Mouse (Mus musculus) embryonic facial prominence, embryonic 13.5 days (tissue): ENCODE results near the gene Cmtm1. TPM values are rescaled to one million over a fixed set of nuclear protein-coding genes. Genes with fewer than 3 reads are reported as not detected.
"Not testable (repeated sequence)": the region's sequence is repeated elsewhere in the genome, so short reads cannot be mapped to it uniquely, and the experiment has no call there.

Experiments used
- ATAC-seq: fragments of 200-750 bp; cut with Nextera tagmentation; 2 replicates; pipeline ENCODE4 v1.8.0; 2017; ENCODE audit warnings: low read depth; ENCODE audit not compliant: insufficient number of reproducible peaks, insufficient read depth, low FRiP score, low TSS enrichment
- H3K27ac ChIP-seq: fragments of 300-500 bp; sonication (generic); 2 replicates; pipeline ENCODE4 v1.5.1; 2015; ENCODE audit warnings: moderate library complexity, mild to moderate bottlenecking, inconsistent platforms
- H3K27me3 ChIP-seq: fragments of 300-500 bp; sonication (generic); 2 replicates; pipeline ENCODE4 v1.6.1; 2015; ENCODE audit warnings: mild to moderate bottlenecking, inconsistent platforms
- H3K36me3 ChIP-seq: fragments of 300-500 bp; sonication (generic); 2 replicates; pipeline ENCODE4 v1.6.1; 2015; ENCODE audit warnings: mild to moderate bottlenecking, inconsistent platforms
- H3K4me1 ChIP-seq: fragments of 300-500 bp; sonication (generic); 2 replicates; pipeline ENCODE4 v1.6.1; 2015; ENCODE audit warnings: inconsistent platforms
- H3K4me2 ChIP-seq: fragments of 300-500 bp; sonication (generic); 2 replicates; pipeline ENCODE4 v1.6.1; 2015; ENCODE audit warnings: moderate library complexity, mild to moderate bottlenecking, inconsistent platforms
- H3K4me3 ChIP-seq: fragments of 300-500 bp; sonication (generic); 2 replicates; pipeline ENCODE4 v1.5.1; 2015; ENCODE audit warnings: mild to moderate bottlenecking, inconsistent platforms
- H3K9ac ChIP-seq: fragments of 300-500 bp; sonication (generic); 2 replicates; pipeline ENCODE4 v1.6.1; 2015; ENCODE audit warnings: mild to moderate bottlenecking, inconsistent platforms
- H3K9me3 ChIP-seq: fragments of 300-500 bp; sonication (generic); 2 replicates; pipeline ENCODE4 v1.6.1; 2016; ENCODE audit warnings: inconsistent platforms
- WGBS: fragments of 180-500 bp; shearing (Covaris S2); methylation state at CpG from one replicate; pipeline ENCODE4 v1.1.7; 2015; ENCODE audit warnings: mixed read lengths; 5-methylcytosine and 5-hydroxymethylcytosine counted together
- polyA plus RNA-seq: library from polyadenylated mRNA; unstranded; fragments of >200 nt; fragmentation: Nextera tagmentation; extraction: Ambion mirVana; gene quantifications from 2 replicates; pipeline ENCODE4 v1.2.1, GENCODE M21; 2015

Cmtm1 gene
- polyA plus RNA-seq, 1 experiment from 2014 or later, result not detected

GRCm38 (mm10) chr8:104312023-104312422 lies 2.1 kb upstream of the Cmtm1 start:
- not testable (repeated sequence) for H3K9me3 ChIP-seq, H3K4me3 ChIP-seq, ATAC-seq, H3K27ac ChIP-seq, H3K27me3 ChIP-seq, H3K9ac ChIP-seq, H3K36me3 ChIP-seq, H3K4me1 ChIP-seq, H3K4me2 ChIP-seq
- 83% methylated on average over 3 of the region's 3 CpGs for WGBS

DNA sequence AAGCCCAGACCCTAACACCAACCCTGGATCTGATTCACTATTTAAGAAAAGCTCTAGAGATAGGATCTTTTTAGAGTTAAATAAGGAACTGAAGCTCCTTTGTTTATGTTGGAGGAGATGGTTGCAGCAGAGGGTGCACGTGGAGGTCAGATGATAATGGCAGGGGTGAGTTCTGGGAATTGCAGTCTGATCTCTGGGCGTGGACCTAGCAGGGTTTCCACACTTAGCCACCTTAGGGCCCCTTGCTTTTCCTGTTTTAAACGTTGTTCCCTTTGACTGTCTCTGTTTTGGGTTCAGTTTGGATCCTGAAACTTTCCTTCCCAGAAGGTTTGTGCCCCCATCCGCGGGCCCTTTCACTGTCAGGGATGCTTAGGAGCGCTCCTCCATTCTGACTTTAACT lies 1.6 kb downstream of the Cmtm1 start:
- H3K27me3 ChIP-seq, H3K4me2 ChIP-seq, H3K4me3 ChIP-seq, ATAC-seq, H3K4me1 ChIP-seq, H3K9me3 ChIP-seq, H3K9ac ChIP-seq, H3K27ac ChIP-seq, H3K36me3 ChIP-seq: not testable (repeated sequence)
- WGBS, result 58% methylated on average over 6 of the region's 6 CpGs

DNA sequence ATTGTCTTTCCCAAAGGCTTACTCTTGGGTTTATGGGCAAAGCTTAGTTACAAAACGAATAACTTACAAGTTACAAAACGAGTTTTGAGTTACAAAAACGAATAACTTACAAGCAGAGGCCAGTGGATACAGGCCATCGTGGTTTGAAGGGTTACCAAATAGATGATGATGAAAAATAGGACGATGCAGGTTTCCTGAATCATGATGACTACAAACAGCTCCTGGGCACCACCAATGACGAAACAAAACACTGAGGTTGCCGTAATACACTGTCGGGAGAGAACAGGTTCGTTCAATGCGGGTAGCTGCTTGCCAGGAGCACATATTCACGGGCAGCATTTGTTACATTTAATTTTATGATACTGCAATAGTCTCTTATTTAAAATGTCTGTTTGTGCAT lies 5.0 kb downstream of the Cmtm1 start:
- Histone ChIP-seq H3K27me3 (no peaks in the 10 kb centered on the region), H3K27ac (no peak overlapping the region), H3K4me2 (no peak overlapping the region), H3K36me3 (no peaks in the 10 kb centered on the region), H3K4me1 (no peaks in the 10 kb centered on the region), H3K4me3 (no peak overlapping the region), H3K9ac (no peak overlapping the region), H3K9me3 (no peaks in the 10 kb centered on the region)
- 86% methylated on average over 11 of the region's 11 CpGs for WGBS
- ATAC-seq, result no peak

DNA sequence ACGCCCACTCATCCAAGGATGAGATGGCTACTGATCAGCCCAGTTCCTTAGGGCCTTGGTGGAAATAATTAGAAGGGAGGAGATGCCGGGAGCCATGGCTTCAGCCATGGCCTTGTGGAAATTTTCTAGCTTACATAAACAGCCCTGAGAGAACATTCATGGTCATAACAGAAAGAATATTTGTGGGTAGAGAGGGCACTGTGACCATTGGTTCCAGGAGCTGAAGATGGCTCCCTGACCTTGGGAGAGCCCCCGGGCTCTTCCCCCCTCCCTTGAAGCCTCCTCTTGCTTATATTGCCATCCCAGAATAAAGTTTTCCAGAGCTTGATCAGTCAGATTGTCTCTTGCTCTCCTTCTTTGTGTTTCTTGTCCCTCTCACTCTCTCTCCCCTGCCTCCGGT lies 7.4 kb downstream of the Cmtm1 start:
- H3K36me3 ChIP-seq, H3K9ac ChIP-seq, H3K27ac ChIP-seq, H3K4me2 ChIP-seq, H3K9me3 ChIP-seq, ATAC-seq, H3K27me3 ChIP-seq, H3K4me3 ChIP-seq, H3K4me1 ChIP-seq: not testable (repeated sequence)
- WGBS, result 83% methylated on average over 4 of the region's 4 CpGs

DNA sequence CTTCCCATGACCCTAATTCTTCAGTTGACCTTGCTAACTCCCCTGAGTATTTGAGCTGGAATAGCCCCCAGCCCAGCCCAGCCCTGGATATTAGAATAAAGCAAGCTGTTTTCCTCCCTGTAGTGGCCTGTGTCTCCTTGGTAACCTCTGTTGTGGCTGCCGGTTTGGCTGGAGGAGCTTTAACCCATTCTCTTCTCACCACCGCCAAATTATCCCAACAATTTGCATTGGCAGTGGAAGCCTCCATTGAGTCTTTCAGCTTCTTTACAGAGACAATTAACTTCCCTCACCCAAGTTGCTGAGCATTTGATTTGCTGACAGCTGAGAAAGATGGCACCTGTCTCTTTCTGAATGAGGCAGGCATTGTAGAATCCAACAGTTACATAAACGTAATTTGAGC lies 8.4 kb downstream of the Cmtm1 start:
- not testable (repeated sequence) for H3K36me3 ChIP-seq, H3K9me3 ChIP-seq, ATAC-seq, H3K27ac ChIP-seq, H3K4me1 ChIP-seq, H3K27me3 ChIP-seq, H3K4me3 ChIP-seq, H3K4me2 ChIP-seq, H3K9ac ChIP-seq
- 16% methylated on average over 3 of the region's 3 CpGs for WGBS

DNA sequence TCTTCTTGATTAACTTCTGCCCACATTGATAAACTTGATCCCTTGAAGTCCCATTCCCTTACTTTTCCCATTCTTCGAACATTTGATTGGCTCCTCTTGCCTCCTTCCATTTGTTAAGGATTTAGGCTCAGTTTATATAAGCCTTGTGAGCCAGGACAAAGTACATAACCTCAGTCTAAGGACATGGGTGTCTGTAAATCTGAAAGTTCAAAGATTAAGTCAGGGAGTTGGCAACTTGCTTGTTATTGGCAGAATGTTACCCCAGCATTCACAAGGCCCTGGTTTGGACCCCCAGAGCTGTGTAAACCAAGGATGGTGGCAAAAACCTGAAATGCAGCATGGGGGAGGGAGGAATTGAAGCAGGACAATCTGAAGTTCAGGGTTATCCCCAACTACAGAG lies 15.5 kb downstream of the Cmtm1 start:
- 82% methylated on average over 1 of the region's 1 CpGs for WGBS

GRCm38 (mm10) chr8:104293081-104293480 lies 16.9 kb downstream of the Cmtm1 start, which contains the start of gene Cmtm2a:
Cmtm2a (minus strand) TSS chr8:104293181.
- not testable (repeated sequence) for H3K4me1 ChIP-seq, H3K4me3 ChIP-seq

More for the DNA sequence above, 15.5 kb downstream of the Cmtm1 start:
- no peak for ATAC-seq
- Histone ChIP-seq H3K36me3 (no peaks in the 10 kb centered on the region), H3K27me3 (no peaks in the 10 kb centered on the region), H3K4me2 (no peak overlapping the region), H3K4me1 (no peaks in the 10 kb centered on the region), H3K9ac (no peak overlapping the region), H3K9me3 (no peaks in the 10 kb centered on the region), H3K27ac (no peak overlapping the region), H3K4me3 (no peak overlapping the region)

GRCm38 (mm10) chr8:104268937-104269440 lies 41.0 kb downstream of the Cmtm1 start:
- Histone ChIP-seq H3K27me3 (no peaks in the 10 kb centered on the region), H3K9ac (no peak overlapping the region), H3K4me2 (no peak overlapping the region), H3K27ac (no peak overlapping the region), H3K36me3 (peaks cover 9% of the 10 kb centered on the region), H3K4me3 (no peak overlapping the region), H3K9me3 (no peaks in the 10 kb centered on the region), H3K4me1 (no peaks in the 10 kb centered on the region)
- 87% methylated on average over 6 of the region's 6 CpGs for WGBS
- no peak for ATAC-seq

More at GRCm38 (mm10) chr8:104293081-104293480, 16.9 kb downstream of the Cmtm1 start, which contains the start of gene Cmtm2a:
- H3K36me3 ChIP-seq, H3K27me3 ChIP-seq, H3K9ac ChIP-seq, ATAC-seq, H3K9me3 ChIP-seq, H3K4me2 ChIP-seq, H3K27ac ChIP-seq: not testable (repeated sequence)
- 89% methylated on average over 12 of the region's 12 CpGs for WGBS

- Histone ChIP-seq H3K9ac (no peak overlapping the region), H3K9me3 (no peaks in the 10 kb centered on the region), H3K36me3 (peaks cover 16% of the 10 kb centered on the region), H3K27ac (no peak overlapping the region), H3K4me3 (no peak overlapping the region), H3K4me1 (no peaks in the 10 kb centered on the region), H3K27me3 (no peaks in the 10 kb centered on the region), H3K4me2 (no peak overlapping the region)
- ATAC-seq, result no peak
Observed at GRCm38 (mm10) chr8:104268368-104268767, 41.6 kb downstream of the Cmtm1 start.

GRCm38 (mm10) chr8:104264271-104264935 lies 45.5 kb downstream of the Cmtm1 start:
- H3K4me2 ChIP-seq, H3K4me1 ChIP-seq, H3K27me3 ChIP-seq, ATAC-seq, H3K9me3 ChIP-seq, H3K9ac ChIP-seq, H3K4me3 ChIP-seq, H3K27ac ChIP-seq: not testable (repeated sequence)
- H3K36me3 ChIP-seq, result peaks cover 38% of the 10 kb centered on the region
- 97% methylated on average over 22 of the region's 22 CpGs for WGBS

DNA sequence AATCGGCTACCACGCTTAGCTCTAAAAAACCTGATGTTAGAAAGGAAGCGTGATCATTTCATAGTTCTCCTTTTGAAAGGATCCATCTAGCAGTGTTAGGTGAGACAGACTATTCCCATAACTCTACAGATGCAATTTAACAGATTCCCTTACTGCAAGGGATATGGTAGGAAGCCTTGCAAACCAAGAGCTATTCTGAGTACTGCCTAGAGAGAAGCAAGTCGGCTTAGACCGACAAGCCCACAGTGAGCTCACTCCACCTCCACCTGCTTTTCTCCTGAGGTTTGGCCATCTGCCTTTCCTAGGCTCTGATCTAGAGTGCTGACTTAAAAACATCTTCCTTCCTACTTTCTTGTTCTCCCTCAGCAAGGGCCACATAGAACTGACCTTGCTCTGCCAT lies 48.1 kb downstream of the Cmtm1 start:
- H3K9ac ChIP-seq, H3K4me1 ChIP-seq, H3K4me3 ChIP-seq, H3K27me3 ChIP-seq, H3K9me3 ChIP-seq, H3K27ac ChIP-seq, H3K4me2 ChIP-seq, ATAC-seq: not testable (repeated sequence)
- WGBS, result 90% methylated on average over 5 of the region's 5 CpGs
- H3K36me3 ChIP-seq, result peaks cover 63% of the 10 kb centered on the region

- H3K9me3 ChIP-seq, result 0 out of 2 replicates have a peak, but pooled peaks cover 2% of the 10 kb centered on the region
- no peak overlapping the region for H3K4me3 ChIP-seq
- no peak overlapping the region for H3K9ac ChIP-seq
- ATAC-seq, result no peak
- peaks cover 13% of the 10 kb centered on the region for H3K4me1 ChIP-seq
- peaks cover 11% of the 10 kb centered on the region for H3K36me3 ChIP-seq
- WGBS, result 85% methylated on average over 3 of the region's 3 CpGs
- no peak overlapping the region for H3K27ac ChIP-seq
- H3K4me2 ChIP-seq, result no peak overlapping the region
- no peaks in the 10 kb centered on the region for H3K27me3 ChIP-seq
Observed at GRCm38 (mm10) chr8:104253016-104253415, 56.9 kb downstream of the Cmtm1 start.
